Mouse (Mus musculus): Measurements from ENCODE around the gene Elmo3. TPM values are rescaled to one million over a fixed set of nuclear protein-coding genes. Genes with fewer than 3 reads are reported as not detected.

The Elmo3 gene
- polyA plus RNA-seq, 1 experiment from 2014 or later = 1.1 TPM

- peaks cover 20% of the 10 kb centered on the region for H3K4me1 ChIP-seq (ENCODE audit: control insufficient read depth, insufficient read depth, low read length)
- H3K27ac ChIP-seq (ENCODE audit: low read length) = no peak overlapping the region
- no peak overlapping the region for H3K9ac ChIP-seq (ENCODE audit: low read depth, low read length)
- WGBS = 69% methylated on average over 19 of the region's 19 CpGs
- no peak for ATAC-seq
- H3K9me3 ChIP-seq (replicated peaks; ENCODE audit: control insufficient read depth, low read length, poor library complexity, severe bottlenecking) = no peaks in the 10 kb centered on the region
- H3K4me2 ChIP-seq (ENCODE audit: low read length) = no peak overlapping the region
- H3K4me3 ChIP-seq (ENCODE audit: low read depth, low read length) = no peak overlapping the region
- H3K36me3 ChIP-seq (ENCODE audit: control insufficient read depth, insufficient read depth, low read length) = no peaks in the 10 kb centered on the region
- no peaks in the 10 kb centered on the region for H3K27me3 ChIP-seq (ENCODE audit: control insufficient read depth, insufficient read depth, low read depth, low read length)
Measured at GRCm38 (mm10) chr8:105293405-105293804, 12.0 kb upstream of the Elmo3 start.

GRCm38 (mm10) chr8:105294776-105295175 lies 10.6 kb upstream of the Elmo3 start:
- ATAC-seq = no peak
- no peak overlapping the region for H3K27ac ChIP-seq (ENCODE audit: low read length)
- 59% methylated on average over 9 of the region's 9 CpGs for WGBS

GRCm38 (mm10) chr8:105295256-105295655 lies 10.1 kb upstream of the Elmo3 start:
- no peak for ATAC-seq
- no peak overlapping the region for H3K9ac ChIP-seq (ENCODE audit: low read depth, low read length)
- peaks cover 30% of the 10 kb centered on the region for H3K4me1 ChIP-seq (ENCODE audit: control insufficient read depth, insufficient read depth, low read length)
- 65% methylated on average over 11 of the region's 11 CpGs for WGBS
- H3K27ac ChIP-seq (ENCODE audit: low read length) = no peak overlapping the region
- H3K27me3 ChIP-seq (ENCODE audit: control insufficient read depth, insufficient read depth, low read depth, low read length) = no peaks in the 10 kb centered on the region
- H3K4me2 ChIP-seq (ENCODE audit: low read length) = 0 out of 2 replicates have a peak overlapping the region, but pooled peaks have one; percentile 6
- no peaks in the 10 kb centered on the region for H3K9me3 ChIP-seq (replicated peaks; ENCODE audit: control insufficient read depth, low read length, poor library complexity, severe bottlenecking)
- peaks cover under 1% of the 10 kb centered on the region for H3K36me3 ChIP-seq (ENCODE audit: control insufficient read depth, insufficient read depth, low read length)
- H3K4me3 ChIP-seq (ENCODE audit: low read depth, low read length) = no peak overlapping the region

More at GRCm38 (mm10) chr8:105294776-105295175, 10.6 kb upstream of the Elmo3 start:
- H3K27me3 ChIP-seq (ENCODE audit: control insufficient read depth, insufficient read depth, low read depth, low read length) = no peaks in the 10 kb centered on the region
- H3K36me3 ChIP-seq (ENCODE audit: control insufficient read depth, insufficient read depth, low read length) = no peaks in the 10 kb centered on the region
- 0 out of 2 replicates have a peak overlapping the region, but pooled peaks have one; percentile 6 for H3K4me2 ChIP-seq (ENCODE audit: low read length)
- no peaks in the 10 kb centered on the region for H3K9me3 ChIP-seq (replicated peaks; ENCODE audit: control insufficient read depth, low read length, poor library complexity, severe bottlenecking)
- H3K9ac ChIP-seq (ENCODE audit: low read depth, low read length) = 0 out of 2 replicates have a peak overlapping the region, but pooled peaks have one; percentile 17
- H3K4me3 ChIP-seq (ENCODE audit: low read depth, low read length) = no peak overlapping the region
- peaks cover 31% of the 10 kb centered on the region for H3K4me1 ChIP-seq (ENCODE audit: control insufficient read depth, insufficient read depth, low read length)

GRCm38 (mm10) chr8:105295895-105296573 lies 9.4 kb upstream of the Elmo3 start, which contains the start of gene Exoc3l:
TSS of gene Exoc3l (minus strand) at chr8:105296101.
- Histone ChIP-seq H3K27me3 (ENCODE audit: control insufficient read depth, insufficient read depth, low read depth, low read length) (no peaks in the 10 kb centered on the region), H3K4me3 (ENCODE audit: low read depth, low read length) (peak within 1 kb of the TSS; percentile 97; the same call in 1 of the 2 replicates), H3K9me3 (replicated peaks; ENCODE audit: control insufficient read depth, low read length, poor library complexity, severe bottlenecking) (no peaks in the 10 kb centered on the region), H3K9ac (ENCODE audit: low read depth, low read length) (peak within 1 kb of the TSS; percentile 88; the same call in 1 of the 2 replicates), H3K4me1 (ENCODE audit: control insufficient read depth, insufficient read depth, low read length) (peaks cover 23% of the 10 kb centered on the region), H3K27ac (ENCODE audit: low read length) (peak within 1 kb of the TSS; percentile 58; the same call in 1 of the 2 replicates), H3K36me3 (ENCODE audit: control insufficient read depth, insufficient read depth, low read length) (peaks cover 5% of the 10 kb centered on the region), H3K4me2 (ENCODE audit: low read length) (peak within 1 kb of the TSS; percentile 95)
- 70% methylated on average over 11 of the region's 11 CpGs for WGBS
- no peak for ATAC-seq

GRCm38 (mm10) chr8:105297511-105298192 lies 7.7 kb upstream of the Elmo3 start, which contains the start of gene E2f4:
TSS of gene E2f4 (plus strand) at chr8:105297663.
- Histone ChIP-seq H3K4me2 (ENCODE audit: low read length) (peak within 1 kb of the TSS; percentile 95), H3K9me3 (replicated peaks; ENCODE audit: control insufficient read depth, low read length, poor library complexity, severe bottlenecking) (no peaks in the 10 kb centered on the region), H3K27me3 (ENCODE audit: control insufficient read depth, insufficient read depth, low read depth, low read length) (no peaks in the 10 kb centered on the region), H3K9ac (ENCODE audit: low read depth, low read length) (peak within 1 kb of the TSS; percentile 88), H3K27ac (ENCODE audit: low read length) (peak within 1 kb of the TSS; percentile 65), H3K36me3 (ENCODE audit: control insufficient read depth, insufficient read depth, low read length) (peaks cover 15% of the 10 kb centered on the region), H3K4me3 (ENCODE audit: low read depth, low read length) (peak within 1 kb of the TSS; percentile 97), H3K4me1 (ENCODE audit: control insufficient read depth, insufficient read depth, low read length) (peaks cover 23% of the 10 kb centered on the region)
- ATAC-seq = peak; percentile 89
- WGBS = under 1% methylated on average over 58 of the region's 58 CpGs

- H3K4me3 ChIP-seq (ENCODE audit: low read depth, low read length) = peak overlapping the region; percentile 97
Measured at GRCm38 (mm10) chr8:105298351-105299252, 6.8 kb upstream of the Elmo3 start.

GRCm38 (mm10) chr8:105299962-105300361 lies 5.4 kb upstream of the Elmo3 start:
- ATAC-seq = no peak
- Histone ChIP-seq H3K36me3 (ENCODE audit: control insufficient read depth, insufficient read depth, low read length) (peaks cover 26% of the 10 kb centered on the region), H3K27me3 (ENCODE audit: control insufficient read depth, insufficient read depth, low read depth, low read length) (no peaks in the 10 kb centered on the region), H3K4me2 (ENCODE audit: low read length) (no peak overlapping the region), H3K9me3 (replicated peaks; ENCODE audit: control insufficient read depth, low read length, poor library complexity, severe bottlenecking) (no peaks in the 10 kb centered on the region), H3K27ac (ENCODE audit: low read length) (no peak overlapping the region), H3K4me1 (ENCODE audit: control insufficient read depth, insufficient read depth, low read length) (peaks cover 23% of the 10 kb centered on the region), H3K4me3 (ENCODE audit: low read depth, low read length) (no peak overlapping the region), H3K9ac (ENCODE audit: low read depth, low read length) (no peak overlapping the region)
- WGBS = 94% methylated on average over 8 of the region's 8 CpGs

More at GRCm38 (mm10) chr8:105298351-105299252, 6.8 kb upstream of the Elmo3 start:
- Histone ChIP-seq H3K36me3 (ENCODE audit: control insufficient read depth, insufficient read depth, low read length) (peaks cover 17% of the 10 kb centered on the region), H3K9me3 (replicated peaks; ENCODE audit: control insufficient read depth, low read length, poor library complexity, severe bottlenecking) (no peaks in the 10 kb centered on the region), H3K9ac (ENCODE audit: low read depth, low read length) (peak overlapping the region; percentile 88), H3K4me1 (ENCODE audit: control insufficient read depth, insufficient read depth, low read length) (peaks cover 23% of the 10 kb centered on the region), H3K4me2 (ENCODE audit: low read length) (peak overlapping the region; percentile 95), H3K27ac (ENCODE audit: low read length) (no peak overlapping the region), H3K27me3 (ENCODE audit: control insufficient read depth, insufficient read depth, low read depth, low read length) (no peaks in the 10 kb centered on the region)
- WGBS = 65% methylated on average over 18 of the region's 18 CpGs
- no peak for ATAC-seq

GRCm38 (mm10) chr8:105303396-105303795 lies 2.0 kb upstream of the Elmo3 start:
- no peak overlapping the region for H3K4me3 ChIP-seq (ENCODE audit: low read depth, low read length)
- H3K36me3 ChIP-seq (ENCODE audit: control insufficient read depth, insufficient read depth, low read length) = peaks cover 43% of the 10 kb centered on the region
- WGBS = 90% methylated on average over 7 of the region's 8 CpGs
- no peaks in the 10 kb centered on the region for H3K9me3 ChIP-seq (replicated peaks; ENCODE audit: control insufficient read depth, low read length, poor library complexity, severe bottlenecking)
- H3K4me1 ChIP-seq (ENCODE audit: control insufficient read depth, insufficient read depth, low read length) = peaks cover 21% of the 10 kb centered on the region
- no peaks in the 10 kb centered on the region for H3K27me3 ChIP-seq (ENCODE audit: control insufficient read depth, insufficient read depth, low read depth, low read length)
- H3K27ac ChIP-seq (ENCODE audit: low read length) = no peak overlapping the region
- H3K9ac ChIP-seq (ENCODE audit: low read depth, low read length) = no peak overlapping the region
- no peak overlapping the region for H3K4me2 ChIP-seq (ENCODE audit: low read length)
- ATAC-seq = no peak

All from midbrain, embryonic 16.5 days (tissue).